Mouse (Mus musculus) E14TG2a.4 (cell line): ENCODE data around the gene Has1.

Source experiments
- CTCF ChIP-seq: conservative IDR thresholded peaks from 2 replicates; pipeline ENCODE4 v1.5.1; 2014; ENCODE audit warnings: low read length
- POU5F1 ChIP-seq: IDR thresholded peaks from 2 replicates; pipeline ENCODE4 v1.6.1; 2014; ENCODE audit warnings: low read length, borderline replicate concordance

DNA sequence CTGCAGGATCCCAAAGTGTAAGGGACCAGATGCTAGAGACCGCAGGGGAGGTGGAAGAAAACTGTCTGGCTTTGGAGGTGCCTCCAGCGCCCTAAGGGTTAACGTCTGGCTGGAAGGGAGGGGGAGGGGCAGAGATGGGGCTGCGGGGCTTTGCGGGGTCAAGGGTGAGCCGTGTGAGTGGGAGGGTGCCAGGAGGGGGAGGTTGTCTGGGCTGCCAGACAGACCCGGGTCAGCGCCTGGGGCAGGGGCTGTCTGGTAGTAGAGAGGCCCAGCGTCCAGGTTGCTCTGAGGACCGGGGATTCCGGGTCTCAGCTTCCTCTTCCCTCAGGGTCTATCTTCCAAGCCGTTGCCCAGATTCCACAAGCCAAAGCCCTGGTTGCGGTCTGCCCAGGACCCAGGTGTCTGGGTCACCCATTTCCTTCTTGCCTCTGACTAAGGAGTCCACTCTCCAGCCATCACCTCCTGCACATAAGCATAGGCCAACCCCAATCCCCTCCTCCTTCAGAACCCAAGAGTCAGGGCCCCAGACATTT lies 27.3 kb downstream of the Has1 start:
- TF ChIP-seq CTCF (no peak), POU5F1 (no peak)
